In genomic region chr5:151248671-151249620, GRCm38 (mm10) we compare ENCODE assay signal across 12 mouse cellular contexts. TPM values are rescaled to one million over a fixed set of nuclear protein-coding genes. Genes with fewer than 3 reads are reported as not detected.
A peak's percentile ranks its signal among the peaks of the same experiment; 100 is the strongest.
DNase-seq lines count a peak whose midpoint lies in the region; ATAC-seq and TF ChIP-seq lines count a peak whose summit lies in the region.
"Had no signal": no experiment of that assay in that cellular context is flagged by ENCODE, and none has a peak within 500 bp of the region (broad histone marks: within the 10 kb centered on the region; RNA-seq: fewer than 3 reads in every experiment).

No protein-coding gene starts in this region.

- ATAC-seq in heart, postnatal 0 days (ENCODE audit: insufficient read depth, low read depth): no peak
- peak; percentile 92 for ATAC-seq in liver, embryonic 12.5 days
- peak; percentile 24; the same call in 1 of the 2 replicates for ATAC-seq in stomach, embryonic 16.5 days (ENCODE audit: insufficient read depth, low FRiP score)
- ATAC-seq in CD4-positive, CD25-positive, alpha-beta regulatory T cell, adult 4 months: no peak

- WGBS in heart, postnatal 0 days: 63% methylated on average over 10 of the region's 10 CpGs
- WGBS in liver, embryonic 12.5 days (ENCODE audit: insufficient replicate concordance): 62% methylated on average over 10 of the region's 10 CpGs
- 63% methylated on average over 10 of the region's 10 CpGs for WGBS in stomach, embryonic 16.5 days

- H3K4me3 ChIP-seq in heart, postnatal 0 days (ENCODE audit: low read depth, low read length): no peak overlapping the region
- no peak overlapping the region; the same call in 1 of the 2 replicates for H3K4me3 ChIP-seq in liver, embryonic 12.5 days
- no peak overlapping the region for H3K4me3 ChIP-seq in stomach, embryonic 16.5 days (replicated peaks; ENCODE audit: low read length)
- H3K4me3 ChIP-seq: myocyte had no signal

- H3K9me3 ChIP-seq in heart, postnatal 0 days (replicated peaks; ENCODE audit: control insufficient read depth, low read length): no peaks in the 10 kb centered on the region
- no peaks in the 10 kb centered on the region for H3K9me3 ChIP-seq in liver, embryonic 12.5 days (replicated peaks)
- H3K9me3 ChIP-seq in stomach, embryonic 16.5 days (replicated peaks; ENCODE audit: control insufficient read depth, low read length): no peaks in the 10 kb centered on the region

- no peak for TF ChIP-seq CTCF in heart, postnatal 0 days (IDR thresholded peaks at IDR 0.05; ENCODE audit: low read depth)

- no peak for TF ChIP-seq EP300 in heart, postnatal 0 days (IDR thresholded peaks at IDR 0.05; ENCODE audit: low read depth)

- H3K9ac ChIP-seq in heart, postnatal 0 days (replicated peaks; ENCODE audit: low read depth, low read length): no peak overlapping the region
- H3K9ac ChIP-seq in liver, embryonic 12.5 days: no peak overlapping the region
- H3K9ac ChIP-seq in stomach, embryonic 16.5 days (ENCODE audit: low read length): no peak overlapping the region

- H3K36me3 ChIP-seq in heart, postnatal 0 days (replicated peaks; ENCODE audit: control insufficient read depth, insufficient read depth, low read length): no peaks in the 10 kb centered on the region
- no peaks in the 10 kb centered on the region for H3K36me3 ChIP-seq in liver, embryonic 12.5 days
- H3K36me3 ChIP-seq in stomach, embryonic 16.5 days (ENCODE audit: control insufficient read depth, insufficient read depth, low read length): no peaks in the 10 kb centered on the region

- peak overlapping the region; percentile 33 for H3K4me2 ChIP-seq in heart, postnatal 0 days (ENCODE audit: low read depth, low read length)
- peak overlapping the region; percentile 37 for H3K4me2 ChIP-seq in liver, embryonic 12.5 days
- H3K4me2 ChIP-seq in stomach, embryonic 16.5 days (ENCODE audit: low read depth, low read length): no peak overlapping the region

- H3K27ac ChIP-seq in heart, postnatal 0 days (ENCODE audit: low read depth): no peak overlapping the region
- H3K27ac ChIP-seq in liver, embryonic 12.5 days: peak overlapping the region; percentile 63
- H3K27ac ChIP-seq in stomach, embryonic 16.5 days (ENCODE audit: low read length): no peak overlapping the region

- H3K4me1 ChIP-seq in heart, postnatal 0 days (ENCODE audit: control insufficient read depth, insufficient read depth): peaks cover 8% of the 10 kb centered on the region; the same call in 1 of the 2 replicates
- H3K4me1 ChIP-seq in liver, embryonic 12.5 days: peaks cover 37% of the 10 kb centered on the region
- peaks cover 4% of the 10 kb centered on the region; the same call in 1 of the 2 replicates for H3K4me1 ChIP-seq in stomach, embryonic 16.5 days (ENCODE audit: control insufficient read depth, insufficient read depth, low read length)

- no peaks in the 10 kb centered on the region for H3K27me3 ChIP-seq in heart, postnatal 0 days (ENCODE audit: control insufficient read depth, insufficient read depth, low read length)
- no peaks in the 10 kb centered on the region for H3K27me3 ChIP-seq in liver, embryonic 12.5 days (replicated peaks)
- H3K27me3 ChIP-seq in stomach, embryonic 16.5 days (ENCODE audit: control insufficient read depth, insufficient read depth, low read length): no peaks in the 10 kb centered on the region

- DNase-seq in heart, postnatal 0 days (ENCODE audit: low spot score): no peak
- no peak for DNase-seq in heart, postnatal 4 days
- peak; percentile 7 to 40 for DNase-seq in spleen, postnatal 10 days (ENCODE audit: low spot score in 2 of 2)
- DNase-seq in spleen, adult 18-20 months: no peak
- DNase-seq in left cerebral cortex, adult 8-10 months (ENCODE audit: low spot score in 2 of 2): no peak
- DNase-seq: cerebellum, adult 11 months; left cerebral cortex, postnatal 4 days; lung, postnatal 14 days had no signal

RNA-seq across cellular contexts. Expression of gene Stard13, which starts 15.3 kb away (rescaled TPM):
- total RNA-seq in heart, postnatal 0 days (2014; rRNA removed; ENCODE audit: low replicate concordance): 10.6 and 11.9 TPM in 2 replicates
- polyA plus RNA-seq in heart, postnatal 0 days (2015; fragmentation: Nextera tagmentation; extraction: Ambion mirVana): 3.0 and 3.3 TPM in 2 replicates
- total RNA-seq in heart, postnatal 4 days (2021): 10 to 100 TPM; 20.1 to 20.8 TPM
- polyA plus RNA-seq in liver, embryonic 12.5 days (2016; fragmentation: Nextera tagmentation; extraction: Ambion mirVana): 1.3 and 1.7 TPM in 2 replicates
- 17.3 and 19.1 TPM in 2 replicates for polyA plus RNA-seq in stomach, embryonic 16.5 days (2015; fragmentation: Nextera tagmentation; extraction: Ambion mirVana)
- polyA plus RNA-seq in CD4-positive, CD25-positive, alpha-beta regulatory T cell, adult 4 months (2017; shearing (Covaris generic)): not detected
- total RNA-seq in left cerebral cortex, adult 8-10 months (2022): 10 to 100 TPM; 13.0 to 17.2 (median 14.3) TPM

Comparison
In these comparisons a context has a peak if more than half of its experiments do, and no peak if none do; other contexts are left out.
1. DNase-seq: peak in spleen, postnatal 10 days (2 of 2); none in heart, postnatal 0 days (single experiment), heart, postnatal 4 days (single experiment), spleen, adult 18-20 months (0 of 2) and left cerebral cortex, adult 8-10 months (0 of 2).
2. ATAC-seq: peak in liver, embryonic 12.5 days (single experiment) and stomach, embryonic 16.5 days (single experiment); none in heart, postnatal 0 days (single experiment) and CD4-positive, CD25-positive, alpha-beta regulatory T cell, adult 4 months (single experiment).